Mouse (Mus musculus): Measurements from ENCODE around the gene Atl2. TPM values are rescaled to one million over a fixed set of nuclear protein-coding genes. Genes with fewer than 3 reads are reported as not detected.

Atl2 gene
- total RNA-seq, 2 experiments from 2014 or later: 71.2 to 75.2 TPM

GRCm38 (mm10) chr17:79818884-79819283, 77.0 kb downstream of the Atl2 start:
- DNase-seq: no peak

- DNase-seq: no peak
Observed at GRCm38 (mm10) chr17:79817995-79818394, 77.9 kb downstream of the Atl2 start.

DNA sequence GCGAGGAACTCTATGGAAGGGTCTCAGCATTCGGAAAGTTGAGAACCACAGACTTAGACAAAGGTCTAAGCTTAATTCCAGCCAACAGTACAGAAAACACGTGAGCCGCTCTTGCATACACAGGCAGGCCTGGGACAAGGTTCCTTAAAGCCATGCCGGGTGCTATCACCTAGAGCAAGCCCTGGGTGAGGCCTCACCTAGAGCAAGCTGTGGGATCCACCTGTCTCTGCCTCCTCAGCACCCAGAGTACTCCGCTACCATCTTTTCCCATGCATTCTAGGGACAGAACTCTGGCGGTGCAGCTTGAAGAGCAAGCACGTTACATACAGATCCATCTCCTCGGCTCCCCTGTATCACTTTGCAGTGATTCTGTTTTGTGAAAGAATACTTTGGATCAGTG, 78.4 kb downstream of the Atl2 start:
- DNase-seq: no peak

DNA sequence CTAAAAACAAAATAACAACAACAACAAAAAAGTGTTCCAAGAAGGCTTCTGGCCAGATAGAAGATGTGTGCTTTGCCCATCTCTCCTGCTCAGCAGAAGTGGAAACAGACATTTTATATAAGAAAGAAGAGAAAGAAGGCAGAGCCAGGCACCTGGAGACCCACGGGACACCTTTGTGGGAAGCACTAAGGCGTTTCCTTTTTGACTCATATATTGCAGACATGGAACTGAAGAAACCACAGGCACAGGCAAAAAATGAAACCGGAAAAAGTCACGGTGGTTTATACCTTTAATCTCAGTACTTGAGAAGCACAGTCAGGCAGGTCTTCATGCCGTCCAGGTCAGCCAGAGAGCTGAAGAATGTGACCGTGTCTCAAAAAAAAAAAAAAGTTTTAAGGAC, 79.0 kb downstream of the Atl2 start:
- DNase-seq: no peak

DNA sequence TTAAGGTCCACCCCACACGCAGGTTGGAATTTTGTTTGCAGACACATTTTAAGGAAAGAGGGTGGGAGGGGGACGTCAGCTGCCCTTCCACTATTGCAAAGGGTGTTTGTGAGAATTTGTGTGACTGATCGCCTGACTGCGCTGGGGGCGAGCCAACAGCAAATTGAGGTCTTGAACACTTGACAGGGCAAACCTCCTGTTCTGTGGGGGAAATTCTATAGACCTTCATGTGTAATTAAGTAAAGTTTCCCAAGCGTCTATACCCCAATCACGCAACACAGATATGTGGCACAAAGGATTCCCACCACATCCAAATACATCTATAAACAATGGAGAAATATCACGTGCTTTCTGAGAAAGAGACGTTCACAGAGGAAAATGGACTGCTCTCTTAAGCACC, 85.5 kb downstream of the Atl2 start:
- no peak for DNase-seq

- no peak for DNase-seq
Observed at GRCm38 (mm10) chr17:79809491-79810316, 86.2 kb downstream of the Atl2 start.

GRCm38 (mm10) chr17:79807237-79807930, 88.5 kb downstream of the Atl2 start:
- DNase-seq: no peak

DNA sequence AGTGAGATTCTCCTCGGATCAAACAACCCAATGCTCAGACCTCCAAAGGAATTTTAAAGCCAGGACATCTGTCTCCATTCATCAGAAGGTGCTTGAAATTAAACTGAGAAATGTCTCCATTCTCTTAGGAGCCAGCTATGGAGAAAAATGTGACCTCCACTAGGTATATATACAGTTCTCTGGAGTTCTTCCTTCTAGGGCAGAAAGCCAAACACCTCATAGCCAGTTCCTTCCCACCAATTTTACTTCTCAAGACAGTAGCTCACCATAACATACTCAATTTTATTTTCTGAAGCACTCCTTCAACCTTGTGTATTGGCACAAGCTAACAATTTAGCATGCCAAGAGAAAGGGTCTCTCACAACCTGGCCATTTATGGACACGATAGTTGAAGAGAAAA, 91.2 kb downstream of the Atl2 start:
- no peak for DNase-seq

- DNase-seq: no peak
Observed at GRCm38 (mm10) chr17:79802056-79802455, 93.9 kb downstream of the Atl2 start.

GRCm38 (mm10) chr17:79798831-79799230, 97.1 kb downstream of the Atl2 start:
- no peak for DNase-seq

Other genes with a start within 250 kb of the Atl2 start
- gene Cyp1b1, start 181.1 kb downstream of the Atl2 start, total RNA-seq (2021): 1 to 10 TPM in 1 of 2 experiments, under 1 TPM in 1; 0.47 to 1.5 TPM
- gene Hnrnpll, start 166.2 kb upstream of the Atl2 start, total RNA-seq (2021): 10 to 100 TPM; 22.9 to 27.7 TPM
- 1 to 10 TPM; 2.1 to 2.5 TPM for gene Galm, start 231.3 kb upstream of the Atl2 start, total RNA-seq (2021)

Measured in gastrocnemius, postnatal 10 days (tissue).